Mouse (Mus musculus): ENCODE data around the gene Msl3. TPM values are rescaled to one million over a fixed set of nuclear protein-coding genes. Genes with fewer than 3 reads are reported as not detected.
A peak's percentile ranks its signal among the peaks of the same experiment; 100 is the strongest.
"Not testable (repeated sequence)": the region's sequence is repeated elsewhere in the genome, so short reads cannot be mapped to it uniquely, and the experiment has no call there.

Gene Msl3
- total RNA-seq (2021) = 10 to 100 TPM; 46.7 to 58.6 TPM
- long read RNA-seq, experiment 1, transcript Msl3-202 (12 exons, 2,316 nt) = major isoform, 18 of 28 reads
- long read RNA-seq, experiment 1, partial matches to known transcripts = 5 of 28 reads
- long read RNA-seq, experiment 1, other reads (novel, unspliced or antisense) = 3 of 28 reads
- long read RNA-seq, experiment 2, transcript Msl3-202 (12 exons, 2,316 nt) = major isoform, 6 of 11 reads
- long read RNA-seq, experiment 2, partial matches to known transcripts = 3 of 11 reads
- long read RNA-seq, experiment 2, other reads (novel, unspliced or antisense) = 2 of 11 reads

DNA sequence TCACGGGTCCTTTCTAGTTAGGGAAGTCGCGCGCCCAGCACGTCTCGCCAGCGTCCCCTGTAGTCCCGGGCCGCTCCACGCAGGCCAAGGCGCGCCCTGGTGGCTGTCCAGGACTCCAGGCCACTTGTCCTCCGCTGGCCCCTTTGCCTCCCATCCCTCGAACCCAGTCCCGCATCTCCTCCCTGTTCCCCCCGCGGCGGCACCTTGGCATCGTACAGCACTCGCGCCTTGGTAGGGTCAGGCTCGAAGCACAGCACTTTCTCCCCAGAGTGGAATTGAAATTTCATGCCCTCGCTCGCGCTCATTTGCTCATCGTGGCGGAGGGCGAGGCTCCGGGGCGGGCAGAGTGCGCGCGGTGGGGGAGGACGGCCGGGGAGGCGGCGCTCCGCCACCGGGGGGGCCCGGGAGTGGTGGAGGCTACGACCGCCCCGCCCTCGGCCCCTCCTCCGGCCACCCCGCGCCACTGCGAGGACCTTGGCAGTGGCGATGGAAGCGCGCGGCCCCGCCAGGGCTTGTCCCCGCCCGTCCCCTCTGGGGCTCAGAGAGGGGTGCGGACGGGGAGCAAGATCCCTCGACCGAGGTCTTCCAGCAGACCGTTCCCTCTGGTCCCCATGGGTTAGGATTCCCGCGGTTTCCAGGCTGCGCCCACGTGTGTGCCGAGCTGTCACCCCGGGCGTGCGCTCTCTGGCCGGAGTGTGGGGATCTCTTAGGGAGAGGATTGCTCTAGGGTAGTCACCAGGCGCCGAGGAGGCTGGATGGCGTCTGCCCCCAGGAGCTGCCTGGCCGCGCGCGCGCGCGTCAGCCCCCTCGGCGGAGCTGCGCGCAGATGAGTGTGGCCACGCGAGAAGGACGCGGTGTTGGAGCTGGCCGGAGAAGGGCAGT is at the start of gene Msl3:
Msl3 (minus strand) TSS at position 374 of the 882 bp plus-strand sequence.
- peak; percentile 90 to 95 for DNase-seq

DNA sequence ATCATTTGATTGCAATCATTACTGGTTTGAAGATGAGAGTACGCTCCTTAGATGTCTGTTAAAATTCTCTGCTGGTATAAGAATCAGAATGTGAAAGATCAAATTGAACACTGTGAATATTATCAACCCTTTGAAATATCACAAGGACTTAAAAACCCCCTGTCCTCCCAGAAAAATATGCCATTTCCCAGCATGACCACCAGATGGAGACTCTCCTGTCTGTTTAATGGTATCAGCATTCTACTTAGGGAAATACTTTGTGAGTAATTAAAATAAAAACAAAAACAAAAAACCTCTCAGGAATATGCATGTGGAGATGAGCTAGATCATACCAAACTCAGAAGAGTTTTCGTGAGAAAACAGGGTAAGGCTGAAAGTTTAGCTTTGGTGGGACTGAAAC is 44.3 kb upstream of the Msl3 start:
- DNase-seq = peak in 1 of 2 experiments; percentile 16

DNA sequence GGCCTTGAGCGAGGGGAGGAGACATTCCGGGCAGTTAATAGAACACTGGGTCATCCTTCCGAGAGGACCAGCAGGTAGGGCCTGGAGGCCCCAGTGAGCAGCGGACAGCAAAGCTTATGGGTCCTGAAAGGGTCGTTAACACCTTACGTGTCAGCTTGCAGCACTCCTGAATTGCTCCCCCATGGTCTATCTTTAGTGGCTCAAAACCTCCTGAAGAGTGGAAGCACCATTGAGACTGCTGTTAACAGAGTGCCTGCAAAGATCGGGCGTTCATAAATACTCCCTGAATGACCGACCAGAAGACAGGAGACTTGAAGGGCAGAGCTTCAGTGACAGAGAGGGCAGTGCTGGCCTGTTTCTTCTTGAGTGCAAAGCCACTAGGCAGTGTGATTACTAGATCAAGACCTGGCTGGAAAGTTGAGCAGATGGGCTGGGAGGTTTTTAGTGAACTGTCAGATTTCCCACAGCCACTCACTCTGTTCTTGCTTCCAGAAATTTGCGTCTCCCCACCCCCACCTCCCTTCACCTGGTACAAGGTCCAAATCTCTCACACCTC is 787 bp upstream of the Msl3 start:
- DNase-seq = no peak

DNA sequence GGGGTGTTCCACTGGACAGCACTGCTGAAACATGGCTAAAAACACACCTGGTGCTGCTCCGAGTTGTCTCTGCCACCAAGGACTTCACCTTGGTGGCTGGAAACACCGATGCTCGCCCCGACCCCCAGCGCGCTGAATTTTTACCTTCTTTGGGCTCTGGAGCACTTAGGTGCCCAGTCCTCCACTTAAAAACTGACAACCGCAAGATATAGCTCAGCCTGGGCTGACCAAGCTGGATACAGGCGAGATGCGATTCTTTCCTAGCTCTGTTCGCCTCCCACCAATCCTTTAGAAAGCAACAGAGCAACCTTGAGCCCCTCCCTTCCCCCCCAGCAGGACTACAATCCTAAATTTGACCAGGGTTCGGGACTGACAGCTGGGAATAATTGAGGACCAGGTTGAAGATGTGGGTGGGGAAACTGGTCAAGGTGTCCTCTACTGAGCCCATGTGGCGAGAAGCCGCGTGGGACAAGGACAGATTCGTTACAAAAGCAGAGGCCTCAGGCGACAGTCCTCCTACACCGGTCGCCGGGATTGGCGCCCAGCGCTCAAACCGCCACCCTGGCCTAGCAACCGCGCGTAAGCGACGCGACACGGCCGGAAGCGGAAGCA is 679 bp downstream of the Msl3 start:
- DNase-seq = no peak

DNA sequence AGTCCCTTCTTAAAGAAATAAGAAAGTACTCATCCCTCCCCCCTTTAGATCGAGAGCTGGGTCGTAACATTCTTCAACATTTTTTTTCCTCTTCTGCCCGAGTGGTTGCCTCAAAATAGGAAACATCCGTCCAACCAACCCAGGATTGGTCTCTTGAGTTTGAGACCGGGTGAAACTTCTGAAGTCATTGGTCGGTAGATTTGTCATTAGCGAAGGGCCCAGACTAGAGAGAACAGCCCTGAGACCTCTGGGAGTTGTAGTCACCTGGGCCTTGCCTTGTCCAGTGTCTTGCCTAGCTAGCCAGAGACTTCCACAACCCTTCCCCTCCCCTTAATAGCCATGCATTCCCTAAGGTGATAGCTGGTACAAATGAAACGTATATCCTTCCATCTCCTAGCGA is 1.3 kb downstream of the Msl3 start:
- DNase-seq = peak; percentile 59 to 69

GRCm38 (mm10) chrX:168663982-168664689 is 9.6 kb downstream of the Msl3 start:
- no peak for DNase-seq

- DNase-seq = no peak
These were observed 13.5 kb downstream of the Msl3 start for GRCm38 (mm10) chrX:168660236-168660635.

DNA sequence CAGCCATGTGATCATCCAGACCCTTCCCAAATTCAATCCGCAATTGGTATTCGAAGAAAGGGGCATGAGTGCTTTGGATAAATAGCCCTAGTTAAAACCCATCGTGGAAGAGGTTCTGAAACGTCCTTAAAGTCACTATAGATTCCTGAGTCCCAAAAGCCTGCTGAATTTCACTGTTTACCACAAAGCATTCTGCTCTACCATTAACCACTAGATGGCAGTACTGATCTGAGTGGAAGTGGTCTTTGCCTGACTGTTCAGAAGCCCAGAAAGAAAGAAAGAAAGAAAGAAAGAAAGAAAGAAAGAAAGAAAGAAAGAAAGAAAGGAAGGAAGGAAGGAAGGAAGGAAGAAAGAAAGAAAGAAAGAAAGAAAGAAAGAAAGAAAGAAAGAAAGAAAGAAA is 13.9 kb downstream of the Msl3 start:
- not testable (repeated sequence) for DNase-seq

DNA sequence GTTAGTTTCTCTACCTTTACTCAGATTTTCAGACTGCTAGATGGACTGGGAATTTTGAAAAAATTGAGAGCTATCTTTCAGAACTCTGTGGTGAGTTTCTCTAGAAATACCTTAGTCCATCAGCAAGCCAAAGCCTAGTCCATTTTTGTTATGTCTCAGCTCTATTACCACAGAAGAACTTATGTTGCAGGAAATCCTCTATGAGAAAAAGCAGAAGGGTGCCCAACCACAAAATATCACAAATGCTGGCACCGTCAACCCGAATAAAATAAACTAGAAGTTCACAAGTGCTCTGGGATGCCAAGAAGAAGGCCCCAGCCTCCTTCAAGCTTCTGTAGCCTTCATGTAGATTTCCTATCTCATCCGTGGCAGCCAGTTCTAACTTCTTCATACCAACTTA is 14.4 kb downstream of the Msl3 start:
- DNase-seq = no peak

DNA sequence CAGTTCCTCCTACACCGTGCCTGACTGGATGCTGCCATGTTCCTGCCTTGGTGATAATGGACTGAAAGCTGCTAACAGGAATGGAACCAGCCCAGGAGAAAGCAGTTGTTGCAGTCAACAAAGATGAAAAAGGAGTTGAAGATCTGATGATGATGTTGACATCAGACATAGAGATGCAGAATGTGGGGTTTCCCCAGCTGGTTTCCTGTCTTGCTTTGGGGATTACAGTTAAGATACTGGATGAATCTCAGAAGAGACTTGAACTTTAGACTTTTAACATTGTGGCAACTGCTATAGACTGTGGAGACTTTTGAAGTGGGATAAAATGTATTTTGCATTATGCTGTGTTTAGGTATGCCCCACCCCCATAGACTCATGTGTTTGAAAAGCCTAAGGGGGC is 15.9 kb downstream of the Msl3 start:
- DNase-seq = no peak

GRCm38 (mm10) chrX:168649336-168649735 is 24.4 kb downstream of the Msl3 start:
- no peak for DNase-seq

GRCm38 (mm10) chrX:168647746-168648145 is 26.0 kb downstream of the Msl3 start:
- no peak for DNase-seq

GRCm38 (mm10) chrX:168643451-168643850 is 30.2 kb downstream of the Msl3 start:
- no peak for DNase-seq

DNA sequence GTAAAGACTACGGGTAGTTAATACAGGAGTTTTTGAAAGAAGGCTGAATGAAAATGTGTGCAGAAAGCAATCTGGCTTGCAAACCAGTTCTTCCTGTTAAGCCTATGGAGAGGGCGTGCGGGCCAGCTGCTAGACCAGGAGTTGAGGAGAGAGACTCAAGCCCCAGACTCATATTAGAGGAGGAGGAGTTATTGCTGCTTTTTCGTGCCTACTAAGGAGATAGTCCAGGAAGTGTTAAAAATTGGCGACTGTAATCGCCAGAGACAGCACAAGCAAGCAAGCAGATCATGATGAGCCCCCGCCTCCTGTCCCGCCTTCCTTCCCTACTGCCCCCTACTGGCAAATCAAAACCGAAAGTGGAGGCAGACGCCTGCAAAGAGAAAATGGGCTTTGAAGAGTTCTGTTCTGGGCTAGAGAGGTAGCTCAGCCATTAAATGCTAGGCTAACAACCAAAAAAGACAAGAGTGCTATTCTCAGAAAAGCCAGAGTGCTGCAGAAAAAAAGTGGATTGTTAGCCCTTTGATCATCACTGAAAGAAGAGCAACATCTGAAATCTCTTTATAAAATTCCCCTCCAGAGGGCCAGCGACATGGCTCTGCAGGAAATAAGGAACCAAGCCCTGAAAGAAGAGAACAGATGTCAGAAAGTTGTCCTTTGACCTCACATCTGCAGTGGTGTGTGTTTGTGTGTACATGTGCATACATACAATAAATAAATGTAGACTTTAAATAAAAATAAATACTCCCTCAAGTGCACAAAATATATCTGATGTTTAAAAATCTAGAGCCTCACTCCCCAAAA is 33.9 kb downstream of the Msl3 start:
- peak; percentile 69 to 81 for DNase-seq

Other genes starting within 250 kb of the Msl3 start
- 1 to 10 TPM; 3.5 to 4.6 TPM for gene Frmpd4, start 96.7 kb downstream of the Msl3 start, total RNA-seq (2021)
- 1 to 10 TPM; 2.1 to 2.5 TPM for gene Arhgap6, start 121.2 kb upstream of the Msl3 start, total RNA-seq (2021)